Mouse (Mus musculus): Measurements from ENCODE around the gene Xpnpep2.

GRCm38 (mm10) chrX:48076806-48077425 is 31.6 kb upstream of the Xpnpep2 start:
- no peak for TF ChIP-seq POLR2A (IDR thresholded peaks at IDR 0.05; ENCODE audit: extremely low read depth, insufficient read depth, low read length)
- TF ChIP-seq CTCF (IDR thresholded peaks at IDR 0.05; ENCODE audit: low read depth, low read length), result no peak

Measured in liver, adult 2 months (tissue).